1 mouse cellular context compared by ENCODE assay signal in the genomic region with DNA sequence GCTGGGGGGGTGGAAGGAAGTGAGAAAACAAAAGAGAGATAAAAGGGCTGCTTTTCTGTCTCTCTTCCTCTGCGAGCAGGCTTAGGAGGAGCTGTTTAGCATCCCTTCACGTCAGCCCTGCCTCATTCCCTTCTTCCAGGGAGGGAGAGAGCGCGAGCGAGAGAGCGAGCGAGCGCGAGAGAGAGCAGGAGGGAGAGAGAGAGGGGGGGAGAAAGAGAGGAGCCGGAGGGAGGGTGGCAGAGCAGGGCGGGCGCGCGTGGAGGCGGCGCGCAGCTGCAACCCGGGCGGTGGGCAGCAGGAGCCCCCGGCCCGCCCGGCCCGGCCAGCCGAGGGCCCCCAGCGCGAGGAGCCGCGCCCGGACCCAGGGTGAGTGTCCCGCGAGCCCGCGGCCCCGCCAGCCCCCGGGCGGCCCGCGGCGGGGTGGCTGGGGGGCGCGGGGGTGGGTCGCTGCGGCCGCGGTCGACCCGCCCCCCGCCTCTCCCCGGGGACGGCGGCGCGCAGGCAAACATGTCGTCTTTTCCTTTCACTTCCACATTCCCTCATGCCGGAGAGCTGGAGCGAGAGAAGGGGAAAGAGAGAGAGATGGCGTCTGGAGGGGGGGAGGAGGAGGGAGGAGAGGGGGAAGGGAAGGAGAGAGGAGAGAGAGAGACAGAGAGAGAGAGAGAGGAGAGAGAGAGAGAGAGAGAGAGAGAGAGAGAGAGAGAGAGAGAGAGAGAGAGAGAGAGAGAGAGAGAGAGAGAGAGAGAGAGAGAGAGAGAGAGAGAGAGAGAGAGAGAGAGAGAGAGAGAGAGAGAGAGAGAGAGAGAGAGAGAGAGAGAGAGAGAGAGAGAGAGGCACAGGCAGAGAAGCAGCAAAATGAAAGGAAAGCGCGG.
TF ChIP-seq lines count a peak whose summit lies in the region.

No protein-coding gene starts in this region.

TF ChIP-seq in CH12.LX, 34 proteins besides CTCF, POLR2A, EP300 and RAD21 (continued from another document):
- no peak for TF ChIP-seq SMC3 (IDR thresholded peaks at IDR 0.05; ENCODE audit: low read depth, low read length)
- peak; percentile 27; the same call in 1 of the 2 replicates for TF ChIP-seq MAZ (IDR thresholded peaks at IDR 0.05; ENCODE audit: low read depth, low read length)
- no peak for TF ChIP-seq UBTF (IDR thresholded peaks at IDR 0.05; ENCODE audit: low read depth, low read length)
- no peak for TF ChIP-seq MAFK (IDR thresholded peaks at IDR 0.05; ENCODE audit: insufficient replicate concordance, low read length)
- TF ChIP-seq GABPA (IDR thresholded peaks at IDR 0.05; ENCODE audit: insufficient replicate concordance, low read depth, low read length): no peak
- TF ChIP-seq TBP (conservative IDR thresholded peaks at IDR 0.05; ENCODE audit: low read depth, low read length): 0 out of 2 replicates have a peak, but pooled peaks have one; percentile 53
- no peak for TF ChIP-seq MEF2A (IDR thresholded peaks at IDR 0.05; ENCODE audit: borderline replicate concordance, low read depth, low read length)
- TF ChIP-seq BHLHE40 (IDR thresholded peaks at IDR 0.05; ENCODE audit: low read depth, low read length): 0 out of 2 replicates have a peak, but pooled peaks have one; percentile 35
- TF ChIP-seq POLR2AphosphoS2 (IDR thresholded peaks at IDR 0.05; ENCODE audit: low read depth, low read length): no peak
- TF ChIP-seq KAT2A (IDR thresholded peaks at IDR 0.05; ENCODE audit: insufficient replicate concordance, low read length): no peak
